Mouse (Mus musculus) CH12.LX (cell line): Measurements from ENCODE around the gene Ptger3. TPM values are rescaled to one million over a fixed set of nuclear protein-coding genes. Genes with fewer than 3 reads are reported as not detected.
A peak's percentile ranks its signal among the peaks of the same experiment; 100 is the strongest.

Experiments
- DNase-seq: peaks from one replicate; pipeline ENCODE4 v3.0.0-alpha.2; 2013; ENCODE audit errors: extremely low read depth
- H3K27ac ChIP-seq: 2 replicates; pipeline ENCODE4 v1.5.1; 2012; ENCODE audit warnings: low read depth, mild to moderate bottlenecking, control low read depth, moderate library complexity; ENCODE audit not compliant: insufficient read depth
- H3K27me3 ChIP-seq: replicated peaks from 2 replicates; pipeline ENCODE3; 2012; ENCODE audit warnings: inconsistent platforms
- H3K36me3 ChIP-seq, 2 experiments: replicated peaks in 1 of 2; 2 replicates each; pipeline versions ENCODE3 to v1.6.1; 2012; ENCODE audit warnings: inconsistent platforms in 1 of 2, low read length in 1 of 2, mild to moderate bottlenecking in 1 of 2, mixed read lengths in 1 of 2, moderate library complexity in 1 of 2; ENCODE audit not compliant: control insufficient read depth in 1 of 2, insufficient read depth in 1 of 2
- H3K4me1 ChIP-seq, 2 experiments: 2 replicates each; pipeline ENCODE4 v1.6.1; 2012; ENCODE audit warnings: inconsistent platforms in 1 of 2, moderate library complexity in 1 of 2; ENCODE audit not compliant: insufficient read depth in 2 of 2, control insufficient read depth in 1 of 2
- H3K4me2 ChIP-seq: 2 replicates; pipeline ENCODE4 v1.6.1; 2012; ENCODE audit warnings: low read depth, mild to moderate bottlenecking, control low read depth; ENCODE audit not compliant: poor library complexity, insufficient read depth, severe bottlenecking
- H3K4me3 ChIP-seq, 3 experiments: fragments of 150-350 bp in 1 of 3; sonication (generic) in 1 of 3; replicated peaks in 1 of 3; 2 replicates each; pipeline versions ENCODE3 to v1.5.1; 2011 to 2012; ENCODE audit warnings: low read depth in 2 of 3, low read length in 2 of 3, mild to moderate bottlenecking in 2 of 3, moderate library complexity in 2 of 3, control low read depth in 1 of 3, improper control_type of control experiment in 1 of 3, inconsistent platforms in 1 of 3, mixed read lengths in 1 of 3; ENCODE audit not compliant: poor library complexity in 1 of 3
- H3K79me2 ChIP-seq: replicated peaks from 2 replicates; pipeline ENCODE4 v1.6.1; 2012; ENCODE audit warnings: mild to moderate bottlenecking, moderate library complexity; ENCODE audit not compliant: control insufficient read depth, poor library complexity, insufficient read depth, severe bottlenecking; ENCODE audit errors: extremely low read depth
- H3K9ac ChIP-seq: 2 replicates; pipeline ENCODE4 v1.6.1; 2012; ENCODE audit warnings: low read depth, mild to moderate bottlenecking, control low read depth, moderate library complexity; ENCODE audit not compliant: insufficient read depth
- H3K9me3 ChIP-seq: replicated peaks from 2 replicates; pipeline ENCODE3; 2012; ENCODE audit warnings: low read length, inconsistent platforms, mixed read lengths
- BHLHE40 ChIP-seq: IDR thresholded peaks from 2 replicates; pipeline ENCODE4 v1.6.1; 2011; ENCODE audit warnings: mild to moderate bottlenecking, low read depth, low read length, improper control_type of control experiment
- ELF1 ChIP-seq: IDR thresholded peaks from 2 replicates; pipeline ENCODE4 v1.6.1; 2014; ENCODE audit warnings: low read depth, mild to moderate bottlenecking, inconsistent platforms, low read length, improper control_type of control experiment
- EP300 ChIP-seq: IDR thresholded peaks from 2 replicates; pipeline ENCODE4 v1.6.1; 2011; ENCODE audit warnings: low read length, improper control_type of control experiment
- MYC ChIP-seq: IDR thresholded peaks from 2 replicates; pipeline ENCODE4 v1.6.1; 2011; ENCODE audit warnings: low read depth, mild to moderate bottlenecking, improper control_type of control experiment, low read length
- NELFE ChIP-seq: IDR thresholded peaks from 2 replicates; pipeline ENCODE4 v1.6.1; 2011; ENCODE audit warnings: low read depth, low read length, improper control_type of control experiment
- SIN3A ChIP-seq: IDR thresholded peaks from 2 replicates; pipeline ENCODE4 v1.6.1; 2012; ENCODE audit warnings: low read length, improper control_type of control experiment, inconsistent platforms
- USF1 ChIP-seq: IDR thresholded peaks from 2 replicates; pipeline ENCODE4 v1.6.1; 2014; ENCODE audit warnings: low read depth, mild to moderate bottlenecking, inconsistent platforms, low read length, improper control_type of control experiment
- ZNF384 ChIP-seq: IDR thresholded peaks from 2 replicates; pipeline ENCODE4 v1.6.1; 2012; ENCODE audit warnings: low read depth, low read length, improper control_type of control experiment, inconsistent platforms
- dilution Hi-C: fragments of 300-500 bp; cut with MboI; formaldehyde crosslinking; loops from 2 replicates; pipeline ENCODE4 v1.14.3; 2020; ENCODE audit warnings: low sequenced_read_pairs; ENCODE audit not compliant: extremely low pct_unique_long_range_greater_than_20kb, extremely low pct_ligation_motif_present
- in situ Hi-C: fragments of 300-500 bp; cut with MboI; formaldehyde crosslinking; loops from 3 replicates; pipeline ENCODE4 v1.14.3; 2019; ENCODE audit warnings: low sequenced_read_pairs, low pct_ligation_motif_present, low pct_unique_long_range_greater_than_20kb, mixed read lengths
- polyA plus RNA-seq: library from polyadenylated mRNA; unstranded; fragments of >175 nt; gene quantifications from 2 replicates; pipeline ENCODE4 v1.2.1, GENCODE M21; 2012; ENCODE audit warnings: low read depth; ENCODE audit not compliant: insufficient read length
- total RNA-seq, 2 experiments: library from RNA; depleted of rRNA; stranded (reverse); fragments of 300-350 nt in 1 of 2; fragments of >200 nt in 1 of 2; gene quantifications; 2 replicates each; pipeline ENCODE4 v1.2.3; 2012 to 2014

Gene Ptger3
- total and polyA plus RNA-seq, 3 experiments: 0.06 TPM; not detected in 2

DNA sequence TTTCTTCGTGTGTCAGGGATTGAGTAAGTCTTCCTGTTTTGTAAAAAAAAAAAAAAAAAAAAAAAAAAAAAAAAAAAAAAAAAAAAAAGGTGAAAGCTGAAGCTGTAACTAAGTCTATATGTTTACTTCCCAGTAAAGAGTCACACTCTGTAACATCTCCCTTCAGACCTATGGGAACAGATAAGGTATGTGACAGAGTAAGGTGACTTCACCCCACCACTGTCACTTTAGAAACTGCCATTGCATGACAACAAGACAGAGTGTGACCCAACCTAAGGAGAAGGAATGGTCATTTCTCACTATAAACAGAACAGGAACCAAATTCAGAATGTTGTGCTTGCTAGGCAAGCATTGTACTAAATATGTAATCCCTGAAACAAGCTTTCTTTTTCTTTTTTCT, 46.9 kb downstream of the Ptger3 start:
- no peak for DNase-seq
- H3K4me3 ChIP-seq: no peak overlapping the region
- dilution Hi-C loops (no loop called here), in situ Hi-C loops (no loop called here)
- peak; percentile 93 for TF ChIP-seq ZNF384
- no peak for TF ChIP-seq USF1
- TF ChIP-seq NELFE: no peak
- no peak for TF ChIP-seq EP300
- TF ChIP-seq MYC: no peak
- peaks cover 7 to 23% of the 10 kb centered on the region in 2 experiments for H3K4me1 ChIP-seq
- no peak overlapping the region for H3K27ac ChIP-seq
- no peaks in the 10 kb centered on the region for H3K79me2 ChIP-seq
- no peaks in the 10 kb centered on the region for H3K9me3 ChIP-seq
- no peak overlapping the region for H3K4me2 ChIP-seq
- H3K27me3 ChIP-seq: no peaks in the 10 kb centered on the region
- no peaks in the 10 kb centered on the region for H3K36me3 ChIP-seq
- H3K9ac ChIP-seq: no peak overlapping the region

DNA sequence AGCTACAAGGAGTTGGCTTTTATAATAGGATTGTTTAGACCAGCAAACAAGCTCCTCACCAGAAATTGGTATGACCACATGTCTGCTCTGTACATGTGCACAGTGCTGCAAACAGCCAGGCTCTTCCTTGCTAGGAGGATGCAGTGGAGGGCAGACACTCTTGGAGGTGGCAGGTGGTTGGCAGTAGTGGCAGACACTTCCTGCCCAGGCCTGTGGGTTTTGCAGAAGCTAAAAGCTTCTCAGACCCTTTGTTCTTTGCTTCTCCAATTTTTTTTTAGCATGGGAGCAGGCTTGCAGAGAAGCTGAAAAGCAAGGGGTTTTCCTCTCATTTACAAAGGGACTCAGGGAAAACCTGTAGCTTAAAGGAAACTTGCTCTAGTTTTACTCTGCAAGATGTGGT, 50.3 kb downstream of the Ptger3 start:
- Histone ChIP-seq H3K9me3 (no peaks in the 10 kb centered on the region), H3K9ac (no peak overlapping the region), H3K36me3 (no peaks in the 10 kb centered on the region), H3K4me2 (no peak overlapping the region), H3K4me3 (no peak overlapping the region), H3K79me2 (no peaks in the 10 kb centered on the region), H3K27me3 (no peaks in the 10 kb centered on the region), H3K4me1 (peaks cover 7 to 26% of the 10 kb centered on the region in 2 experiments), H3K27ac (no peak overlapping the region)
- no peak for TF ChIP-seq SIN3A
- TF ChIP-seq ZNF384: peak; percentile 64; the same call in 1 of the 2 replicates
- dilution Hi-C loops (no loop called here), in situ Hi-C loops (no loop called here)
- peak; percentile 52 for DNase-seq

- Histone ChIP-seq H3K4me2 (no peak overlapping the region; the same call in 1 of the 2 replicates), H3K9me3 (no peaks in the 10 kb centered on the region), H3K4me3 (no peak overlapping the region), H3K4me1 (peaks cover 6 to 22% of the 10 kb centered on the region in 2 experiments; a peak in 2 of 4 replicates), H3K9ac (no peak overlapping the region), H3K36me3 (no peaks in the 10 kb centered on the region), H3K27ac (no peak overlapping the region)
- DNase-seq: peak; percentile 48
- dilution Hi-C loops: no loop called here
- in situ Hi-C loops: loop anchor here (10.0 kb wide), 1 partner anchor 53 kb away; no protein-coding TSS in a partner anchor
- TF ChIP-seq BHLHE40: no peak
- TF ChIP-seq ELF1: 0 out of 2 replicates have a peak, but pooled peaks have one; percentile 26
- TF ChIP-seq, all 38 proteins: peak for 1
- no peaks in the 10 kb centered on the region for H3K79me2 ChIP-seq
- no peaks in the 10 kb centered on the region for H3K27me3 ChIP-seq
Measured at GRCm38 (mm10) chr3:157627407-157627806, 60.7 kb downstream of the Ptger3 start.
